Comparison of ENCODE assay signal across 31 mouse cellular contexts in genomic region chr5:139490131-139490530, GRCm38 (mm10). TPM values are rescaled to one million over a fixed set of nuclear protein-coding genes. Genes with fewer than 3 reads are reported as not detected.
A peak's percentile ranks its signal among the peaks of the same experiment; 100 is the strongest.
DNase-seq lines count a peak whose midpoint lies in the region; ATAC-seq lines count a peak whose summit lies in the region.
"Had no signal": no experiment of that assay in that cellular context is flagged by ENCODE, and none has a peak within 500 bp of the region (broad histone marks: within the 10 kb centered on the region; RNA-seq: fewer than 3 reads in every experiment).

No protein-coding gene starts in this region.

- peak overlapping the region; percentile 35; the same call in 1 of the 2 replicates for H3K27ac ChIP-seq in hindbrain, embryonic 12.5 days
- no peak overlapping the region for H3K27ac ChIP-seq in hindbrain, embryonic 14.5 days
- peak overlapping the region; percentile 57 for H3K27ac ChIP-seq in neural tube, embryonic 13.5 days (replicated peaks)
- no peak overlapping the region for H3K27ac ChIP-seq in hindbrain, embryonic 16.5 days (ENCODE audit: low read depth, low read length)
- H3K27ac ChIP-seq in neural tube, embryonic 15.5 days (replicated peaks): peak overlapping the region; percentile 9; the same call in 1 of the 2 replicates
- H3K27ac ChIP-seq: embryonic facial prominence, embryonic 10.5 days; embryonic facial prominence, embryonic 13.5 days; forebrain, embryonic 12.5 days; forebrain, embryonic 15.5 days; heart, embryonic 15.5 days; hindbrain, embryonic 15.5 days had no signal

- H3K4me1 ChIP-seq in hindbrain, embryonic 12.5 days: 0 out of 2 replicates have a peak, but pooled peaks cover 2% of the 10 kb centered on the region
- no peaks in the 10 kb centered on the region for H3K4me1 ChIP-seq in hindbrain, embryonic 14.5 days (replicated peaks; ENCODE audit: control insufficient read depth, insufficient read depth, low read length)
- peaks cover 16% of the 10 kb centered on the region for H3K4me1 ChIP-seq in neural tube, embryonic 13.5 days (replicated peaks)
- no peaks in the 10 kb centered on the region for H3K4me1 ChIP-seq in hindbrain, embryonic 16.5 days (ENCODE audit: control insufficient read depth, insufficient read depth, low read depth, low read length)
- H3K4me1 ChIP-seq in neural tube, embryonic 15.5 days: peaks cover 4% of the 10 kb centered on the region
- H3K4me1 ChIP-seq: embryonic facial prominence, embryonic 10.5 days; forebrain, embryonic 12.5 days; forebrain, embryonic 15.5 days; hindbrain, embryonic 15.5 days had no signal

- H3K9ac ChIP-seq in hindbrain, embryonic 12.5 days: no peak overlapping the region
- H3K9ac ChIP-seq in hindbrain, embryonic 14.5 days: no peak overlapping the region
- no peak overlapping the region for H3K9ac ChIP-seq in neural tube, embryonic 13.5 days
- peak overlapping the region; percentile 11; the same call in 1 of the 2 replicates for H3K9ac ChIP-seq in hindbrain, embryonic 16.5 days (ENCODE audit: low read depth, low read length)
- H3K9ac ChIP-seq in neural tube, embryonic 15.5 days (replicated peaks): no peak overlapping the region
- H3K9ac ChIP-seq: embryonic facial prominence, embryonic 13.5 days; forebrain, embryonic 12.5 days; forebrain, embryonic 15.5 days; heart, embryonic 12.5 days; heart, embryonic 15.5 days; hindbrain, embryonic 15.5 days had no signal

- no peaks in the 10 kb centered on the region for H3K36me3 ChIP-seq in hindbrain, embryonic 12.5 days
- no peaks in the 10 kb centered on the region for H3K36me3 ChIP-seq in hindbrain, embryonic 14.5 days (replicated peaks; ENCODE audit: control insufficient read depth, insufficient read depth)
- H3K36me3 ChIP-seq in neural tube, embryonic 13.5 days: no peaks in the 10 kb centered on the region
- H3K36me3 ChIP-seq in hindbrain, embryonic 16.5 days (ENCODE audit: control insufficient read depth, insufficient read depth, low read length): no peaks in the 10 kb centered on the region
- no peaks in the 10 kb centered on the region for H3K36me3 ChIP-seq in neural tube, embryonic 15.5 days
- H3K36me3 ChIP-seq: embryonic facial prominence, embryonic 10.5 days; embryonic facial prominence, embryonic 13.5 days; forebrain, embryonic 12.5 days; forebrain, embryonic 15.5 days; heart, embryonic 12.5 days; heart, embryonic 15.5 days; hindbrain, embryonic 15.5 days had no signal

- no peak overlapping the region for H3K4me3 ChIP-seq in hindbrain, embryonic 12.5 days
- H3K4me3 ChIP-seq in hindbrain, embryonic 14.5 days (replicated peaks; ENCODE audit: low read length): no peak overlapping the region
- no peak overlapping the region for H3K4me3 ChIP-seq in neural tube, embryonic 13.5 days
- no peak overlapping the region for H3K4me3 ChIP-seq in hindbrain, embryonic 16.5 days (ENCODE audit: low read length)
- no peak overlapping the region for H3K4me3 ChIP-seq in neural tube, embryonic 15.5 days (replicated peaks)
- H3K4me3 ChIP-seq: embryonic facial prominence, embryonic 10.5 days; embryonic facial prominence, embryonic 13.5 days; erythroblast, embryonic 14.5 days; forebrain, embryonic 12.5 days; forebrain, embryonic 15.5 days; heart, embryonic 12.5 days; heart, embryonic 15.5 days; hindbrain, embryonic 15.5 days had no signal

- H3K4me2 ChIP-seq in hindbrain, embryonic 12.5 days (replicated peaks): no peak overlapping the region
- H3K4me2 ChIP-seq in hindbrain, embryonic 14.5 days (replicated peaks): no peak overlapping the region
- no peak overlapping the region for H3K4me2 ChIP-seq in neural tube, embryonic 13.5 days
- no peak overlapping the region for H3K4me2 ChIP-seq in hindbrain, embryonic 16.5 days (ENCODE audit: low read length)
- no peak overlapping the region for H3K4me2 ChIP-seq in neural tube, embryonic 15.5 days
- H3K4me2 ChIP-seq: embryonic facial prominence, embryonic 13.5 days; forebrain, embryonic 12.5 days; forebrain, embryonic 15.5 days; heart, embryonic 12.5 days; heart, embryonic 15.5 days; hindbrain, embryonic 15.5 days had no signal

- 0 out of 2 replicates have a peak, but pooled peaks cover 4% of the 10 kb centered on the region for H3K27me3 ChIP-seq in hindbrain, embryonic 12.5 days
- H3K27me3 ChIP-seq in hindbrain, embryonic 14.5 days (ENCODE audit: control insufficient read depth, insufficient read depth, low read length): no peaks in the 10 kb centered on the region
- H3K27me3 ChIP-seq in neural tube, embryonic 13.5 days: no peaks in the 10 kb centered on the region
- H3K27me3 ChIP-seq in hindbrain, embryonic 16.5 days (replicated peaks; ENCODE audit: control insufficient read depth, insufficient read depth, low read length): no peaks in the 10 kb centered on the region
- no peaks in the 10 kb centered on the region for H3K27me3 ChIP-seq in neural tube, embryonic 15.5 days (replicated peaks)
- H3K27me3 ChIP-seq: embryonic facial prominence, embryonic 13.5 days; forebrain, embryonic 15.5 days; hindbrain, embryonic 15.5 days had no signal

- H3K9me3 ChIP-seq in hindbrain, embryonic 12.5 days (replicated peaks): peaks cover 8% of the 10 kb centered on the region; the same call in 1 of the 2 replicates
- no peaks in the 10 kb centered on the region for H3K9me3 ChIP-seq in hindbrain, embryonic 14.5 days (ENCODE audit: control insufficient read depth, low read length)
- H3K9me3 ChIP-seq in neural tube, embryonic 13.5 days: peaks cover 7% of the 10 kb centered on the region
- H3K9me3 ChIP-seq in hindbrain, embryonic 16.5 days (ENCODE audit: control insufficient read depth, low read length): peaks cover 8% of the 10 kb centered on the region
- no peaks in the 10 kb centered on the region for H3K9me3 ChIP-seq in neural tube, embryonic 15.5 days (replicated peaks)
- H3K9me3 ChIP-seq: forebrain, embryonic 15.5 days; heart, embryonic 15.5 days; hindbrain, embryonic 15.5 days had no signal

- WGBS in hindbrain, embryonic 12.5 days: 77% methylated on average over 11 of the region's 11 CpGs
- 60% methylated on average over 11 of the region's 11 CpGs for WGBS in hindbrain, embryonic 14.5 days
- 63% methylated on average over 11 of the region's 11 CpGs for WGBS in neural tube, embryonic 13.5 days
- WGBS in hindbrain, embryonic 16.5 days: 61% methylated on average over 11 of the region's 11 CpGs
- 67% methylated on average over 11 of the region's 11 CpGs for WGBS in neural tube, embryonic 15.5 days

- no peak for DNase-seq in hindbrain, embryonic 14.5 days (ENCODE audit: low spot score)
- no peak for DNase-seq in neural tube, embryonic 10.5 days (ENCODE audit: extremely low spot score, low spot score)
- DNase-seq in right cerebral cortex, adult 2 months (ENCODE audit: low spot score in 2 of 2): no peak
- DNase-seq: adrenal gland, adult 2 months; adrenal gland, postnatal 14 days; cerebellum, adult 11-12 months; cerebellum, adult 9-10 months; cerebellum, postnatal 25 days; embryo, embryonic 11 days; gastrocnemius, postnatal 25 days; heart, adult 18-20 months; heart, postnatal 10 days; heart, postnatal 36 days had no signal

- no peak for ATAC-seq in hindbrain, embryonic 12.5 days (ENCODE audit: low FRiP score)
- no peak for ATAC-seq in hindbrain, embryonic 14.5 days (ENCODE audit: low FRiP score)
- ATAC-seq in neural tube, embryonic 13.5 days (ENCODE audit: low read depth): no peak
- ATAC-seq in hindbrain, embryonic 16.5 days: no peak
- ATAC-seq in neural tube, embryonic 15.5 days (ENCODE audit: low FRiP score): no peak
- ATAC-seq: CD4-positive, CD25-positive, alpha-beta regulatory T cell, adult 4 months; forebrain, embryonic 15.5 days; inflammation-experienced regulatory T-cells, adult 6 months; intestine, embryonic 16.5 days had no signal

RNA-seq across cellular contexts. Expression of gene Zfand2a, which starts 5.8 kb away (rescaled TPM):
- polyA plus RNA-seq in hindbrain, embryonic 12.5 days (2016; fragmentation: Nextera tagmentation; extraction: Ambion mirVana): 12.0 and 14.6 TPM in 2 replicates
- 13.9 and 15.9 TPM in 2 replicates for polyA plus RNA-seq in hindbrain, embryonic 14.5 days (2014; fragmentation: Nextera tagmentation; extraction: Ambion mirVana)
- polyA plus RNA-seq in neural tube, embryonic 13.5 days (2015; fragmentation: Nextera tagmentation; extraction: Ambion mirVana): 16.0 and 18.0 TPM in 2 replicates
- 24.5 and 29.3 TPM in 2 replicates for polyA plus RNA-seq in hindbrain, embryonic 16.5 days (2015; fragmentation: Nextera tagmentation; extraction: Ambion mirVana)
- polyA plus RNA-seq in neural tube, embryonic 15.5 days (2015; fragmentation: Nextera tagmentation; extraction: Ambion mirVana): 22.9 and 23.2 TPM in 2 replicates

RNA-seq across cellular contexts. Expression of gene 3110082I17Rik, which starts 29.8 kb away (rescaled TPM):
- polyA plus RNA-seq in hindbrain, embryonic 12.5 days (2016; fragmentation: Nextera tagmentation; extraction: Ambion mirVana): 22.9 and 26.3 TPM in 2 replicates
- 12.7 and 13.6 TPM in 2 replicates for polyA plus RNA-seq in hindbrain, embryonic 14.5 days (2014; fragmentation: Nextera tagmentation; extraction: Ambion mirVana)
- polyA plus RNA-seq in neural tube, embryonic 13.5 days (2015; fragmentation: Nextera tagmentation; extraction: Ambion mirVana): 14.9 and 15.1 TPM in 2 replicates
- 18.4 and 20.3 TPM in 2 replicates for polyA plus RNA-seq in hindbrain, embryonic 16.5 days (2015; fragmentation: Nextera tagmentation; extraction: Ambion mirVana)
- 15.7 and 22.7 TPM in 2 replicates for polyA plus RNA-seq in neural tube, embryonic 15.5 days (2015; fragmentation: Nextera tagmentation; extraction: Ambion mirVana)

RNA-seq across cellular contexts. Expression of gene Uncx, which starts 53.2 kb away (rescaled TPM):
- polyA plus RNA-seq in hindbrain, embryonic 12.5 days (2016; fragmentation: Nextera tagmentation; extraction: Ambion mirVana): 97.3 and 99.4 TPM in 2 replicates
- polyA plus RNA-seq in hindbrain, embryonic 14.5 days (2014; fragmentation: Nextera tagmentation; extraction: Ambion mirVana): 25.4 and 31.0 TPM in 2 replicates
- polyA plus RNA-seq in neural tube, embryonic 13.5 days (2015; fragmentation: Nextera tagmentation; extraction: Ambion mirVana): 43.3 and 46.4 TPM in 2 replicates
- polyA plus RNA-seq in hindbrain, embryonic 16.5 days (2015; fragmentation: Nextera tagmentation; extraction: Ambion mirVana): 24.9 and 26.7 TPM in 2 replicates
- 23.7 and 35.3 TPM in 2 replicates for polyA plus RNA-seq in neural tube, embryonic 15.5 days (2015; fragmentation: Nextera tagmentation; extraction: Ambion mirVana)
- polyA plus RNA-seq: adrenal gland, adult 2 months; C2C12; CD4-positive, CD25-positive, alpha-beta regulatory T cell, adult 4 months; cortical plate, adult 2 months; erythroblast, embryonic 14.5 days; gonadal fat pad, adult 2 months; heart, embryonic 15.5 days; inflammation-experienced regulatory T-cells, adult 6 months; intestine, embryonic 16.5 days had no signal

Comparison
In these comparisons a context has a peak if more than half of its experiments do, and no peak if none do; other contexts are left out.
1. H3K27ac ChIP-seq: peak in hindbrain, embryonic 12.5 days (single experiment), neural tube, embryonic 13.5 days (single experiment) and neural tube, embryonic 15.5 days (single experiment); none in hindbrain, embryonic 14.5 days (single experiment) and hindbrain, embryonic 16.5 days (single experiment).